Mouse (Mus musculus) WW6 (cell line): ENCODE data around the gene Cdca3.
"Not testable (repeated sequence)": the region's sequence is repeated elsewhere in the genome, so short reads cannot be mapped to it uniquely, and the experiment has no call there.

Source experiments
- DNase-seq: peaks from one replicate; pipeline ENCODE4 v3.0.0-alpha.2; 2013; ENCODE audit warnings: low read depth, low spot score

Gene Cdca3

DNA sequence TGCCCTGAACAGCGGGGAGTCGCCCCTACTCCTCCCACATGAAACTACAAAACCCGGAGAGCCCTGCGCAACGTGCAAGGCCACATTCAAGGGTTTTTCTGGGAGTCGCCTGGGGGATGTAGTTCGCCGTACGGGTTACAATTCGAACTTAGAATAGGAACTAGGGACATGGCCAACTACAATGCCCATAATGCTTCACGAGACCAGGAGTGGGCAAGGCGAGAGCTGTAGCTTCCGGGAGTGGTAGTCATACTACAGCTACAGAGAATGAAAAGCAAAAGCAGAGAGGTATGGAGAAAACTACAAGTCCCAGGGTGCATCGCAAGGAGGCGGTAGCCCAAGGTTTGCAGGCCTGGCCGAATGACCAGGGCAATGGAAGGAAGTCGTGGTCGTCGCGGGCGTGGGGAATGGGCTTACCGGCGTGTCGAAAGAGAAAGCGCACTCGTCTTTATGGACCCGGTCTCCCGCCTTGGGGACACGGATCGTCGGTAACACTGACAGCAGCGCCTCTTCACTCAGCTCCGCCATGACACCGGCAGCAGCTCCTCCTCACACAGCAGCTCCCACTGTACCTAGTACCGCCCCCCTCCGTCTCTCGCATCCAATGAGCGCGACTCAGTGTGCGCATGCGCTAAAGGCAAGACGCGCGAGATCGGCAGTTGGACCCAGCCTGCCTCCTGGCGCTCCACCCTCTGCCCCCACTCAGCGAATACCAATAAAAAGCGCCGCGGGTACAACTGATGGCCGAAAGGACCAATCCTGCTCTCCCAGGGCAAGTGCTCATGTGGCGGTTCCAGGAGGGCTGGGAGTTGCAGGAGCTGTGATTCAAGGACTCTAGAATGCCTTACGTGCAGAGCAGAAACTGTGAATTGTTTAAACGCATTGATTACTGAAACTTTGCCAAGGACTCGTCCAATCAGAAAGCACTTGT is at the start of gene Cdca3, which contains the start of gene Usp5:
Gene Cdca3 (plus strand): TSS at position 680 of the 931 bp plus-strand sequence.
Gene Usp5 (minus strand): TSS at position 617 of the 931 bp plus-strand sequence.
- peak; percentile 100 for DNase-seq

DNA sequence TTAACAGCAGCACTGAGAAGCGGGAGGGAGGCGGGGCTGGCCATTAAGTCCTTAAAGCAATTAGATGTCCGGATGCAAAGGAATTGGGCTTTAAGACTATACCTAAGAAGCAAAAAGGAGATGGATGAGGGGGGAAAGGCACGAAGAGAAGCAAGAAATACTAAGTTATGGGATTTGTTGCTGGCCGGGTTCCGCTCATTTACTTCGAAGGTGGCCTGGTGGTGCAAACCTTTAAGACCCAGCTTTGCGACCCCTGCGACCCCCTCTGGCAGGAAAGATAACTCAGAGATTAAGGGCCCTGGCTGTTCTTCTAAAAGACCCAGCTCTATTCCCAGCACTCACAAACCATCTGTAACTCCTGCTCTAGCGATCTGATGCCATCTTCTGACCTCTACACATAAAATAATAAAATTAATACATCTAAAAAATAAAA is 49.3 kb upstream of the Cdca3 start:
- DNase-seq = no peak

DNA sequence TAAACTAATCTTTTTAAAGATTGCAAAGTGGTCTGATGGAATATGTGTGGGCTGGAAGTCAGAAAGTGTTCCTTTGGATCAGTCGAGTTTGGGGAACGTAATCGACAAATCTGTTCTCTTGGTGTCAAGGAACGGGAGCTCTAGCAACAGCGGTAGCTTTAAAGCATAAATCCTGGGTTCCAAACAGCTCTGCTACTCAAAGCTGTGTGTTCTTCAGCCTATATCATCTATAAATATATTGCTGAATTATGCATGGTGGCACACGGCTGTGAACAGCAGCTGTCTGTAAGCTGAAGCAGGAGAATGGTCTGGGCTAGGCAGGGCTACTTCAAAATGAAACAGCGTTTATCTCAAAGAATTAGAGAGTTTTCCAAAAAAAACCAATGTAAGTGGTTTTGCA is 48.4 kb upstream of the Cdca3 start:
- no peak for DNase-seq

DNA sequence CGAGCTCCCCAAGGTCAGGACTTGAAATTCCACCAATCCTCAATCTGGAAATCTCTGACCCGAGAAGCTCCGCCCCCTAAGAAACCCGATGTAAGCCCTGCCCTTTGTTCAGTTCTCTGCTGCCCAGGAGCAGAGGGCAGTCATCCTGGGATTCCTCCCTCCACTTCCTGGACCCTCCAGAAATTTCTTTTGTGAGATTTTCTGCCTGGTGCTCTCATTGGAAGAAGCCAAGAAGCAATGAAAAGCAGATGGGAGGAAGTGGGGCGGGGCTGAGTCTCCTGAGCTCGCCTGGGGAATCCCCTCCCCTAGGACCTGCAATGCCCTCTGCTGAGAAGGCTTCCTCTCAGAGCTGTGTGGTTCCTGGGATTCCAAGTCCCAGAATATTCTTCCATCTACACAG is 46.9 kb upstream of the Cdca3 start:
- DNase-seq = peak; percentile 75

DNA sequence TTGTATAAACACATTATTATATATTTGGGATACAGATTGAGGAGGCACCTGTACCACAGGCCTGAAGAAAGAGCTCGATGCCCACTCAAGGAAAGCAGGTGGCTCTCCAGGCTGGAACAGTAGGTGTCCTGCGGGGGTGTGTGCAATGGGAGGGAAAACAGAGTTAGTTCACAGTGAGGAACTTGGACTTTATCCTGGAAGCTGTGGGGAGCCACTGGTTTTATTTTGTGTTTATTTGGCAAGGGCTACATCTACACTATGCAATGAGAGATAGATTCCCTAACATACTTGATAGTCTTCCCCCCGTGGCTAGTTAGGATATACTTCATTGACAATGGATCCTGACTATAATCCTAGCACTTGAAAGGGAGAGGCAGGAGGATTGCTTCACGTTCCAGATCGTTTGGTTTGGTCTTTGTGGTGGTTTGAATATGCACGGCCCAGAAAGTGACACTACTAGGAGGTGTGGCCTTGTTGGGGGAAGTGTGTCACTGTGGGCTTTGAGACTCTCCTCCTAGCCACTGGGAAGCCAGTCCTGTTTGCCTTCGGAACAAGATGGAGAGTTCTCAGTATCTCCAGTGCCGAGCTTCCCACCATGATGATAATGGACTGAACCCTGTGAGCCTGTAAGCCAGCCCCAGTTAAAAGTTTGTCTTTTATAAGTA is 42.5 kb upstream of the Cdca3 start:
- DNase-seq = no peak

DNA sequence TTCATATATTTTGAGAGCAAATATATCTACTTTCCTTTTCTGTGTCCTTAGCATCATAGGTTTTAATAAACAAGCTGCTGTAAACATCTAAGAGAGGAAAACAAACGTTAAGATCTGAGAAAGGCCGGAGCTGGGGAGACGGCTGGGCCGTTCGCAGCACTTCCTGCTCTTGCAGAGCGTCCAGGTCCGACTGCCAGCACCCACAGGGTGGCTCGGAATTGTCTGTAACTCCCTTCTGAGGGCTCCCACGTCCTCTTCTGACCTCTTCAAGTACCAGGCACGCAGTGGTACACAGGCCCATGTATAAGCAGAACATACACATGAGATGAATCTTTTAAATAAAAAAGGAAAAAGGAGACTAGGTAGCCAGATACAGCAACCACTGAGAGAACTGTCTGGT is 41.6 kb upstream of the Cdca3 start:
- no peak for DNase-seq

DNA sequence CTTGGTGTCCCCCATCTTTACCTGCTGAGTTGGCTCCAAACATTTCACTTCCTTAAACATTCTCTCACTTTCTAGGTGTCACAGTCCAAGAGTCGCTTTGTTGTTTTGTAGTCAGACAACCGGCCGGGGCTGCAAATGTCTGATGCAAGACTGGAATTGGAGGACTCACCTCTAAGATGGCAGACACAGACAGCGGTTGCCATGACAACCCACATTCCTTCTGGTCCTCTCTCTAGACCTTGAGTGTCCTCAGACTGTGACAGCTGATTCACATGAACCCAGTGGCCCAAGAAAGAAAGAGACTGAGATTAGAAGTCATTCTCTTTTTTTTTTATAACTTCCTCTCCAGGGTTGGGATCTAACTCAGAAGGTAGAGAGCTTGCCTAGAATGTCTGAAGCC is 39.8 kb upstream of the Cdca3 start:
- no peak for DNase-seq

DNA sequence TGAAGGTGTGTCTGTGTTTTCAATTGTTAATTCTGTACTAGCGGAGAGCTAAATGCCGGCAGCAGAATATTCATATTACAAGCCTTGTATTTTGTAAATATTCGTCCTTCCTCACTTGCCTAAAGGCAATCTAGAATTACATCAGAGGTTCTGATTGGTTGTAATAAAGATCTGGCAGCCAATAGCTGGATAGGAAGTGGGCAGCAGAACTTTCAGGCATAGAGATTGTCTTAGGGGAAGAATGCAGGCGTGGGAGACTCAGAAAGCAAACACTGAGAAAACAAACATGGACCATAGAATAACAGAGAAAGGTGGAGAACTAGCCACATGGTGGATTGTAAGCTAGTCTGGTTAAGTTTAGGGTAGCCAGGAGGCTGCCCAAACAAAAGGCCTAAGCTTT is 39.2 kb upstream of the Cdca3 start:
- DNase-seq = no peak

DNA sequence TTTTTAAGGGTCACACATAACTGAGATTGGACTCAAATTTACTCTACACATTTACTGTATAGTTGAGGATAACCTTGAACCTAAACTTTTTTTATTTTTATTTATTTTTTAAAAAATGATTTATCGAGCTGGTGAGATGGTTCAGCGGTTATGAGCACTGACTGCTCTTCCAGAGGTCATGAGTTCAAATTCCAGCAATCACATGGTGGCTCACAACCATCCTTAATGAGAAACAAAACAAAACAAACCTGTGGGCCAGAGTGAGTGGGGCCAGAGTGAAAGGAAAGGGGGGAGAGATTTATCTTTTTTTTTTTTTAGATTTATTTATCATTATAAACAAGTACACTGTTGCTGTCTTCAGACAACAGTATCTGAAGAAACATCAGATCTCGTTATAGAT is 37.4 kb upstream of the Cdca3 start:
- DNase-seq = no peak

DNA sequence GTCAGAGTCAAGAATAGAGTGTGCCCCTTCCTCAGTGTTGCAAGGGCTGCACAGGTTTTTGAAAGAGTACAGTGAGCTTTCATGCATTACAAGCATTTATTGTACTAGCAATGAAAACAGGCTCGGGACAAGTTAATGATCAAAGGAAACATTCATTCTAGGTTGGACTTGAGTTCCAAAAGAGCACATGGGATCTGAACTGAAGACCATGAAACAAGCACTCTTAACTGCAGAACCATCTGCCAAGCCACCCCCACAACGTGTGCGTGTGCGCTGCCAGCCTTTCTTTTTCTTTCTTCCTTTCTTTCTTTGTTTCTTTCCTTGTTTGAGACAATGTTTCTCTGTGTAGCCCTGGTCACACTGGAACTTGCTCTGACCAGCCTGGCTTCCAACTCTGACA is 33.6 kb upstream of the Cdca3 start:
- no peak for DNase-seq

DNA sequence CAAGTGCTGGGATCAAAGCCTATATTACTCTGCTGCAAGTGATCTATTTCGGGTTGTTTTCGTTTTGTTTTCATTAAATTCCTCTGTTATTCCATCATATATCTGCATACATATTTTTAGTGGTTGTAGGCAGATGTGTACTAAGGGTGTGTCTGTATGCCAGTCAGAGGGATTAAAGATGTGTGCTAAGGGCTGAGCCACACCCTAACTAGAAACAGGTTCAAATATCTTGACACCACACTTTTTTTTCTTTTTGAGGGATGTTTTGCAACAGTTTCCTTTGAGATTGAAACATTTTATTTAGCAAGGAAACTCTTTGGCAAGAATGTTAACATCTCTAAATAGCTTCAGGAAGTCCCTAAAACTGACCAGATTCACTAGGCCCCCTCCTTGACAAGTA is 33.1 kb upstream of the Cdca3 start:
- DNase-seq = no peak

DNA sequence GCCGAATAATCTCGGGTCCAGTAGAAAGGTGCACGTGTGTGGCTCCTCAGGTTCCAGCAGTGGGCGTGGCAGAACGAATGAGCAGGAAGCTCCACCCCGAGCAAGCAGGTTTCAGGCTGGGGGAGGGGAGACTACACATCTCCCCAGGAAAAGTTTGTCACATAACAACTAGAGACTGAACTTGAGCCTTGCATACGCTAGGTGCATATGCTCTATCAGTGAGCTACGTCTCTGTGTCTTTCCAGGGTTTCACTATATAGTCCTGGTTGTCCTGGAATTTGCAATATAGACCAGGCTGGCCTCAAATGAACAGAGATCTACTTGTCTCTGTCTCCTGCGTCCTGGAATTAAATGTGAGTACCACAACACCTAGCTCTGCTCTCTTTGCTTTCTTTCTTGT is 26.9 kb upstream of the Cdca3 start:
- DNase-seq = not testable (repeated sequence)

DNA sequence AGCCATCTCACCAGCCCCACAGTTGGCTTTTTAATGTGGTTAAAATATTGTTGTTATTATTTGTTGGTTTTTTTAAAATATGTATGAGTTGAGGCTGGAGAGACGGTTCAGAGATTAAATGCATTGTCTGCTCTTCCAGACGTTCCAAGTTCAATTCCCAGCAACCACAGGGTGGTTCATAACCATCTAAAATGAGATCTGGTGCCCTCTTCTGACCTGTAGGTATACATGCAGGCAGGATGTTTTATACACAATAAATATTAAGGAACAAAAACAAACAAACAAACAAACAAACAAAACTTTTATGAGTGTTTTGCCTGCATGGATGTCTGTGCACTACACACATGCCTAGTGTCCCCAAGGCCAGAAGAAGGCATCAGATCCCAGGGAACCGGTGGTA is 26.3 kb upstream of the Cdca3 start:
- no peak for DNase-seq

DNA sequence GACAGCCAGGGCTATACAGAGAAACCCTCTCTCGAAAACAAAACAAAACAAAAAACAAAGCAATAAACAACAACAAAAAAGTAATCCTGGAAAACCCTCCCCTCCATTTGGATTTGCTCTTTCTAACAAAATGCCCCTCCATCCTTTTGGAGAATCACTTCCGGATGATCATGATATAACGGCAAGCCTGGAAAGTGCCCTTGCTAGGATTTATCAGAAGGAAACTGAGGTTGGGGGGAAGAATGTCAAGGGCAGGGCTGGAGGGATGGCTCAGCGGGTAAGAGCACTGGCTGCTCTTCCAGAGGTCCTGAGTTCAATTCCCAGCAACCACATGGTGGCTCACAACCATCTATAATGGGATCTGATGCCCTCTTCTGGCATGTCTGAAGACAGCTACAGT is 25.7 kb upstream of the Cdca3 start:
- DNase-seq = not testable (repeated sequence)

DNA sequence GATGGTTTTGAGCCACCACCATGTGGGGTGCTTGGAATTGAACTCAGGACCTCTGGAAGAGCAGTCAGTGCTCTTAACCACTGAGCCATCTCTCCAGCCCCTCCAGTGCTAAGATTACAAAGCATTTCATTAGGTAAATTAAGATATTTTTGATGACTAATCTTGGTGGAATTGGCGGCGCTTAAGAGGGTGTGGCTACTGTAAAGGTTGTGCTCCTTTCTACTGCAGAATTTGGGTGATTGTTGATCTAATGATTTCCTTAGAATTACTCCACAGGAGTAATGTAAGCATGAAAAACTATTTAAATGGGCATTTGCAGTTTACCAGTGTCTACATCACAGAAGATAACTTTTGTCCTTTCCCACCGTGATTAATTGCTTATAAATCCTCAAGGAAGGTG is 25.0 kb upstream of the Cdca3 start:
- DNase-seq = no peak

DNA sequence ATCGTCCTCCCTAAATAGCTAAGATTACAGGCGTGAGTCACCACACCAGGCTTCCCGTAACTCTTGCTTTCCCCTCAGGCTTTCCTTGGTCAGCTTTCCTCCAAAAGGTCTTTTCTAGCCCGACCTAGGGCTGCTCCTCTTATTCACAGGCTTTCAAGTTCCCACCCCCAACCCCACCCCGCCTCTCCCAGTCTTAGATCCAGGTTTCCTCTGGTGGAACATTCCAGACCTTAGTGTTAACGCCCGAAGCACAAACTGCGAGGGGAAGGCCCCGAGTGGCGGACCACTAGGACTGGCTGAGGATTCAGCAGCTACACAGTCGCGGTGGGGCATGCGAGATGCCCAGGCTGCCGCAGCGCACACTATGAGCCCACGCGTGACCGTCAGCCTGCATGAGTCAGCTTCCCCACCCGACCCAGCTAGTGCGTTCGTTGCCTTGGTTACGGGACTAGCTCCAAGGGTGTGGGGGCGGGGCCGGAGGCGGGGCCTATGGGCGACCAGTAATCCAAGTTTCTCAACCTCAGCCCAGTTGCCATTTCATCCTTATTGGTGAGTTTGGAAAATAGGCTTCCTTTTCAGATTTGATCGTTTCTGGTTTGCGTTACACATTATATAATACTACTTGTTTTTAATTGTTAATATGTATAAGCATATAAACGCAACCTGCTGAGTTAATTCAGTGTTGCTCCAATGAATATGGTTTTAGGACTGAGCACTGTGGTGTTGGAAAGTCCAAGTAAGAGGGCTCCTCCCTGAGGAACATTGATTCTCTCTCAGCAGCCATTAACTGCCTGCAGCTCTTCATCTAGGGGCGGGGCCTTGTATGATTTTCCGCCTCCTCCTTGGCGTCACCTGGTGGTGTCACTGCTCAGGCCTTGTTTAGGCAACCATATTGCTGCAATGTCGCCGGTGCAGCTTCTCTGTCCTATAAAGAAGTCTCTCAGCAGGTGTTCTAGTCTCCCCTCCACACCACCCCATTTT is 23.7 kb upstream of the Cdca3 start:
- DNase-seq = peak; percentile 98

DNA sequence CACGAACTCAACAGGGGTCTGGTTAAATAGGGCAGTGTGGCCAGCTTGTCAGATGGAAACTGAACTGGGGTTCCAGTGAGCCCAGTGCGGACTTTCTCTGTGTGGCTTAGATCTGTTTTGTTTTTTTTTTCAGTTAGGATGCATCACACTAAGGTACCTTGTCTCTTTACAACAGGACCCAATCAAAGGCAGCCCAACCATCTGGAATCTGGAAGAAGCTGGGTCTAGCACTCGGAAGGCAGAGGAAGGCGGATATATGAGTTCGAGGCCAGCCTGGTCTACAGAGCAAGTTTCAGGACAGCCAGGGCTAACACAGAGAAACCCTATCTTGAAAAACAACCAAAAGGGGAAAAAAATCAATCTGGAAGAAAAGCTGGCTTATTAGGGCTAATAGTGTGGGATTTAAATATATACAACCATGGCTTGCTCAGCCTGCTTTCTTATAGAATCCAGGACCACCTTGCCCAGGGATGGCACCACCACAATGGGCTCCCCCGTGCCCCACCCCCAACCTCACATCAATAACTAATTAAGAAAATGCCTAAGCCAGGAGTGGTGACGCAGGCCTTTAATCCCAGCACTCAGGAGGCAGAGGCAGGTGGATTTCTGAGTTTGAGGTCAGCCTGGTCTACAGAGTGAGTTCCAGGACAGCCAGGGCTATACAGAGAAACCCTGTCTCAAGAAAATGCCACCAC is 22.8 kb upstream of the Cdca3 start:
- DNase-seq = no peak

DNA sequence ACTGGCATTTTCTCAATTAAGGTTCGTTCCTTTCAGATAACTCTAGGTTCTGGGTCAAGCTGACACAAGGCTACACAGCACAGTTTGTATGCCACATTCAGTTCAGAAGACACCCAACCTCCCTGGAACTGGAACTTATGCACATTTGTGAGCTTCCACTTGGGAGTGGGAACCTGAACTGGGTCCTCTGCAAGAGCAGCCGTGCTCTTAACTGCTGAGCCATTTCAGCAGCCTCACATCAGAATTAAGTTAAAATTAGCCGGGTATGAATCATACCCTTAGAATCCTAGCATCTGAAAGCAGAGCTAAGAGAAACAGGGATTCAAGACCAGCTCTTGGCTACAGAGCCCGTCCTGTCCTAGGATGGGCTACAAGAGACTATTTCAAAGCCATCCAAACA is 22.0 kb upstream of the Cdca3 start:
- DNase-seq = no peak

DNA sequence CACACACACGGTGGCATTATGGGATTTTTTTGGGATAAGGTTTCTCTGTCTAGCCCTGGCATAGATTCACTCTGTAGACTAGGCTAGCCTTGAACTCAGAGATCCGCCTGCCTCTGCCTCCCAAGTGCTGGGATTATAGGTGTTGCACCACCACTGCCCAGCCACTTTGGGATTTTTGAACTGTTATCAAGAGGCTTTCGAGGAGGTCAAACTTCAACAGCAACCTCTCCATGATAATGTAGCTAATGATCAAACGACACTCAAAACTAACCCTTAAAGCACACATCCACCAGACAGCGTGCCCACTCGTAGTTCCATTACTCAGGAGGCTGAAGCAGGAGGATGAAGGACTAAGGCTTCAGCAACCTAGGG is 21.4 kb upstream of the Cdca3 start:
- no peak for DNase-seq

DNA sequence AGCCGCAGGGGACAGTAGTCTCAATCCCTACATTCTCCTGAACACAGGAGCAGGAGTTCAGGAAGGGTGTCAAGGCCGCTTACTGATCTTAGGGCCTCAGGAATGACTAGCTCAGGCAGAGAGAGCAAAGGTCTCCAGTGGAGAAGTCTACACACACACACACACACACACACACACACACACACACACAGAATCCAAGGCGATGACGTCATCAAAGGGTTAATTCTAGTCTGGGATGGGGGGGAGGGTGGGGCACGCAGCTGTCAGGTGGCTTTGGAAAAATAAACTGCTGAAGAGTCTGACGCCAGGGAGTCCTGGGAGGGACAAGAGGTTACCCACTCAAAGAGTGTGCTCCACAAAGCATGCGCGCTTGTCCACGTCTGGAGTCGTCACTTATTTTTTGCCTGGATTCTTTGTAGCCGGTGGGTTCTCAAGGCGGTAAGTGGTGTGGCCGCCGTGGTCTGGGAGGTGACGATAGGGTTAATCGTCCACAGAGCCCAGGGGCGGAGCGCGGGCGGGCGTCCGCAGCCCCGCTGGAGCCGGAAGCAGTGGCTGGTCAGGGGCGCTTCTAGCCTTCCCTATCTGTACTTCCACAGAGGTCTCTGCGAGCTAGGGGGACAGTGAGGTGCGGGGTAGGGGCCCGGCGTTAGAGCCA is 20.9 kb upstream of the Cdca3 start, which contains the start of gene Spsb2:
Gene Spsb2 (plus strand): TSS at position 304 of the 655 bp plus-strand sequence.
- no peak for DNase-seq
